17 mouse cellular contexts compared by ENCODE assay signal in the genomic region with DNA sequence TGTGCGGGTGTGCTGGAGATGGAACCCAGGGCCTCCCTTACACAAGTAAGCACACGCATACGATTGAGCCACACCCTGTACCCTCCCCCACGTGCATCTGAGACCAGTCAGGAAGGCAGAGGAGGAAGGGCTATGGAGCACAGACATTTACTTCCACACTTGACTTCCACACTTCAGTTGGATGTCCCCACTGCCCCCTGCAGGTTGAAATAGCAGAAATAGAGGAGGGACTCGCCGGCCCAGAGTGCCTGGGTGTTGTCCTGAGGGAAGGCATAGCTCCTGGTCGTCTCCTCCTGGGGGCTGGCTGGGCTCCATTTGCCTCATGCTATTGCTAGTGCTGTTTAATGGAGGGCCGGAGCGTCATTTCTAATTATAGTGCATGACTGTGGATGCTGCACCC. TPM values are rescaled to one million over a fixed set of nuclear protein-coding genes. Genes with fewer than 3 reads are reported as not detected.
DNase-seq lines count a peak whose midpoint lies in the region; ATAC-seq and TF ChIP-seq lines count a peak whose summit lies in the region.
"Had no signal": no experiment of that assay in that cellular context is flagged by ENCODE, and none has a peak within 500 bp of the region (broad histone marks: within the 10 kb centered on the region; RNA-seq: fewer than 3 reads in every experiment).

No protein-coding gene starts in this region.

- no peak for DNase-seq in hindbrain, postnatal 0 days (ENCODE audit: low spot score)
- DNase-seq in hindbrain, embryonic 10.5 days (ENCODE audit: low spot score): no peak
- no peak for DNase-seq in lung, postnatal 0 days (ENCODE audit: low spot score)
- no peak for DNase-seq in lung, postnatal 36 days
- peak; percentile 43 for DNase-seq in NIH3T3 (ENCODE audit: low read depth)
- peak; percentile 27 for DNase-seq in splenic B cell, adult 2 months (ENCODE audit: low read depth, low spot score)
- DNase-seq in embryo, embryonic 10 days (ENCODE audit: low spot score): no peak
- DNase-seq: adrenal gland, adult 8-10 months; gastrocnemius, postnatal 25 days had no signal

- ATAC-seq in hindbrain, postnatal 0 days: peak; percentile 7; the same call in 1 of the 2 replicates
- ATAC-seq in lung, postnatal 0 days: no peak
- ATAC-seq: forebrain, embryonic 16.5 days; inflammation-experienced regulatory T-cells, adult 6 months; Patski had no signal

- H3K36me3 ChIP-seq in hindbrain, postnatal 0 days (ENCODE audit: insufficient read depth, low read length): no peaks in the 10 kb centered on the region
- H3K36me3 ChIP-seq in hindbrain, embryonic 10.5 days: no peaks in the 10 kb centered on the region
- H3K36me3 ChIP-seq in lung, postnatal 0 days (ENCODE audit: insufficient read depth, low read length): no peaks in the 10 kb centered on the region
- no peaks in the 10 kb centered on the region for H3K36me3 ChIP-seq in splenic B cell, adult 2 months (ENCODE audit: control insufficient read depth, insufficient read depth, low read length, poor library complexity, severe bottlenecking)
- H3K36me3 ChIP-seq: embryonic facial prominence, embryonic 13.5 days; heart, embryonic 15.5 days had no signal

- peaks cover 7% of the 10 kb centered on the region; the same call in 1 of the 2 replicates for H3K4me1 ChIP-seq in hindbrain, postnatal 0 days (ENCODE audit: insufficient read depth, low read length)
- peaks cover 19% of the 10 kb centered on the region for H3K4me1 ChIP-seq in hindbrain, embryonic 10.5 days (replicated peaks)
- no peaks in the 10 kb centered on the region for H3K4me1 ChIP-seq in lung, postnatal 0 days (ENCODE audit: insufficient read depth, low read depth, low read length)

- peak; percentile 50 for TF ChIP-seq CTCF in hindbrain, postnatal 0 days (IDR thresholded peaks at IDR 0.05; ENCODE audit: low read depth)
- TF ChIP-seq CTCF in lung, postnatal 0 days (IDR thresholded peaks at IDR 0.05): peak; percentile 45

- H3K27ac ChIP-seq in hindbrain, postnatal 0 days: no peak overlapping the region
- no peak overlapping the region for H3K27ac ChIP-seq in hindbrain, embryonic 10.5 days
- no peak overlapping the region for H3K27ac ChIP-seq in lung, postnatal 0 days (ENCODE audit: low read length)
- H3K27ac ChIP-seq: embryonic facial prominence, embryonic 13.5 days; heart, embryonic 15.5 days had no signal

- TF ChIP-seq EP300 in lung, postnatal 0 days (IDR thresholded peaks at IDR 0.05): no peak

- no peak overlapping the region for H3K4me3 ChIP-seq in hindbrain, postnatal 0 days (ENCODE audit: low read length)
- H3K4me3 ChIP-seq in hindbrain, embryonic 10.5 days: no peak overlapping the region
- no peak overlapping the region for H3K4me3 ChIP-seq in lung, postnatal 0 days (ENCODE audit: low read depth, low read length)
- H3K4me3 ChIP-seq: embryonic facial prominence, embryonic 13.5 days; heart, embryonic 15.5 days had no signal

- H3K9me3 ChIP-seq in hindbrain, postnatal 0 days (ENCODE audit: low read length): no peaks in the 10 kb centered on the region
- H3K9me3 ChIP-seq in hindbrain, embryonic 10.5 days: no peaks in the 10 kb centered on the region
- H3K9me3 ChIP-seq in lung, postnatal 0 days (ENCODE audit: low read length): no peaks in the 10 kb centered on the region
- H3K9me3 ChIP-seq: embryonic facial prominence, embryonic 13.5 days; heart, embryonic 15.5 days had no signal

- WGBS in hindbrain, postnatal 0 days: 66% methylated on average over 9 of the region's 9 CpGs
- WGBS in hindbrain, embryonic 10.5 days: 68% methylated on average over 9 of the region's 9 CpGs
- WGBS in lung, postnatal 0 days: 48% methylated on average over 9 of the region's 9 CpGs

- H3K27me3 ChIP-seq in hindbrain, postnatal 0 days (ENCODE audit: insufficient read depth, low read length): no peaks in the 10 kb centered on the region
- no peaks in the 10 kb centered on the region for H3K27me3 ChIP-seq in hindbrain, embryonic 10.5 days (ENCODE audit: insufficient read depth, poor library complexity, severe bottlenecking)
- H3K27me3 ChIP-seq in lung, postnatal 0 days (replicated peaks; ENCODE audit: insufficient read depth, low read length): no peaks in the 10 kb centered on the region
- H3K27me3 ChIP-seq in splenic B cell, adult 2 months (ENCODE audit: control insufficient read depth, insufficient read depth, low read length, poor library complexity, severe bottlenecking): no peaks in the 10 kb centered on the region
- H3K27me3 ChIP-seq: embryonic facial prominence, embryonic 13.5 days; heart, embryonic 15.5 days; Patski had no signal

- H3K4me2 ChIP-seq in hindbrain, postnatal 0 days (ENCODE audit: low read depth, low read length): no peak overlapping the region
- H3K4me2 ChIP-seq in lung, postnatal 0 days (replicated peaks; ENCODE audit: low read depth, low read length): no peak overlapping the region
- H3K4me2 ChIP-seq: embryonic facial prominence, embryonic 13.5 days; heart, embryonic 15.5 days had no signal

- H3K9ac ChIP-seq in hindbrain, postnatal 0 days (replicated peaks; ENCODE audit: low read length): no peak overlapping the region
- H3K9ac ChIP-seq in lung, postnatal 0 days (replicated peaks; ENCODE audit: low read depth): no peak overlapping the region
- H3K9ac ChIP-seq: embryonic facial prominence, embryonic 13.5 days; heart, embryonic 15.5 days had no signal

RNA-seq across cellular contexts. Expression of a gene that starts 20.1 kb away (rescaled TPM):
- total RNA-seq in hindbrain, postnatal 0 days (2014; rRNA removed): 38.3 and 62.9 TPM in 2 replicates
- 80.0 and 85.1 TPM in 2 replicates for polyA plus RNA-seq in hindbrain, postnatal 0 days (2015; fragmentation: Nextera tagmentation; extraction: Ambion mirVana)
- polyA plus RNA-seq in hindbrain, embryonic 10.5 days (2016; fragmentation: Nextera tagmentation; extraction: Ambion mirVana): 3.4 and 3.6 TPM in 2 replicates
- 0.45 and 0.70 TPM in 2 replicates for polyA plus RNA-seq in lung, postnatal 0 days (2015; fragmentation: Nextera tagmentation; extraction: Ambion mirVana)

RNA-seq across cellular contexts. Expression of a gene that starts 39.0 kb away (rescaled TPM):
- total RNA-seq in hindbrain, postnatal 0 days (2014; rRNA removed): 1,174 and 1,303 TPM in 2 replicates
- polyA plus RNA-seq in hindbrain, postnatal 0 days (2015; fragmentation: Nextera tagmentation; extraction: Ambion mirVana): 497 and 519 TPM in 2 replicates
- polyA plus RNA-seq in hindbrain, embryonic 10.5 days (2016; fragmentation: Nextera tagmentation; extraction: Ambion mirVana): 827 and 832 TPM in 2 replicates
- polyA plus RNA-seq in lung, postnatal 0 days (2015; fragmentation: Nextera tagmentation; extraction: Ambion mirVana): 627 and 659 TPM in 2 replicates

RNA-seq across cellular contexts. Expression of a gene that starts 40.4 kb away (rescaled TPM):
- total RNA-seq in hindbrain, postnatal 0 days (2014; rRNA removed): not detected in 2 replicates
- not detected in 2 replicates for polyA plus RNA-seq in hindbrain, postnatal 0 days (2015; fragmentation: Nextera tagmentation; extraction: Ambion mirVana)
- polyA plus RNA-seq in hindbrain, embryonic 10.5 days (2016; fragmentation: Nextera tagmentation; extraction: Ambion mirVana): 0.86 TPM in 1 of 2 replicates, not detected in the other
- polyA plus RNA-seq in lung, postnatal 0 days (2015; fragmentation: Nextera tagmentation; extraction: Ambion mirVana): not detected in 2 replicates
- total RNA-seq: adrenal gland, adult 8-10 months; gastrocnemius, postnatal 25 days had no signal
- polyA plus RNA-seq: embryonic facial prominence, embryonic 13.5 days; forebrain, embryonic 16.5 days; heart, embryonic 15.5 days; inflammation-experienced regulatory T-cells, adult 6 months; large intestine, adult 2 months; limb, embryonic 11.5 days; testis, adult 2 months had no signal

RNA-seq across cellular contexts. Expression of a gene that starts 52.2 kb away (rescaled TPM):
- total RNA-seq in hindbrain, postnatal 0 days (2014; rRNA removed): 252 and 264 TPM in 2 replicates
- 210 and 220 TPM in 2 replicates for polyA plus RNA-seq in hindbrain, postnatal 0 days (2015; fragmentation: Nextera tagmentation; extraction: Ambion mirVana)
- 90.6 and 145 TPM in 2 replicates for polyA plus RNA-seq in hindbrain, embryonic 10.5 days (2016; fragmentation: Nextera tagmentation; extraction: Ambion mirVana)
- 47.6 and 54.1 TPM in 2 replicates for polyA plus RNA-seq in lung, postnatal 0 days (2015; fragmentation: Nextera tagmentation; extraction: Ambion mirVana)

RNA-seq across cellular contexts. Expression of a gene that starts 53.3 kb away (rescaled TPM):
- total RNA-seq in hindbrain, postnatal 0 days (2014; rRNA removed): 2.1 TPM in 2 replicates
- polyA plus RNA-seq in hindbrain, postnatal 0 days (2015; fragmentation: Nextera tagmentation; extraction: Ambion mirVana): 1.7 and 1.8 TPM in 2 replicates
- 0.13 and 0.31 TPM in 2 replicates for polyA plus RNA-seq in hindbrain, embryonic 10.5 days (2016; fragmentation: Nextera tagmentation; extraction: Ambion mirVana)
- 1.0 and 1.2 TPM in 2 replicates for polyA plus RNA-seq in lung, postnatal 0 days (2015; fragmentation: Nextera tagmentation; extraction: Ambion mirVana)
- polyA plus RNA-seq: embryonic facial prominence, embryonic 13.5 days; inflammation-experienced regulatory T-cells, adult 6 months; Patski had no signal

Comparison
In these comparisons a context has a peak if more than half of its experiments do, and no peak if none do; other contexts are left out.
1. RNA of a gene that starts 20.1 kb away (polyA plus RNA-seq): 80.0 to 85.1 TPM in hindbrain, postnatal 0 days; 3.4 to 3.6 TPM in hindbrain, embryonic 10.5 days and 0.45 to 0.70 TPM in lung, postnatal 0 days; every median in the first group is over 10 times any median in the second.
2. DNase-seq: peak in NIH3T3 (single experiment) and splenic B cell, adult 2 months (single experiment); none in hindbrain, postnatal 0 days (single experiment), hindbrain, embryonic 10.5 days (single experiment), lung, postnatal 0 days (single experiment), lung, postnatal 36 days (single experiment) and embryo, embryonic 10 days (single experiment).